Comparison of ENCODE assay signal across 8 mouse cellular contexts in the genomic region with DNA sequence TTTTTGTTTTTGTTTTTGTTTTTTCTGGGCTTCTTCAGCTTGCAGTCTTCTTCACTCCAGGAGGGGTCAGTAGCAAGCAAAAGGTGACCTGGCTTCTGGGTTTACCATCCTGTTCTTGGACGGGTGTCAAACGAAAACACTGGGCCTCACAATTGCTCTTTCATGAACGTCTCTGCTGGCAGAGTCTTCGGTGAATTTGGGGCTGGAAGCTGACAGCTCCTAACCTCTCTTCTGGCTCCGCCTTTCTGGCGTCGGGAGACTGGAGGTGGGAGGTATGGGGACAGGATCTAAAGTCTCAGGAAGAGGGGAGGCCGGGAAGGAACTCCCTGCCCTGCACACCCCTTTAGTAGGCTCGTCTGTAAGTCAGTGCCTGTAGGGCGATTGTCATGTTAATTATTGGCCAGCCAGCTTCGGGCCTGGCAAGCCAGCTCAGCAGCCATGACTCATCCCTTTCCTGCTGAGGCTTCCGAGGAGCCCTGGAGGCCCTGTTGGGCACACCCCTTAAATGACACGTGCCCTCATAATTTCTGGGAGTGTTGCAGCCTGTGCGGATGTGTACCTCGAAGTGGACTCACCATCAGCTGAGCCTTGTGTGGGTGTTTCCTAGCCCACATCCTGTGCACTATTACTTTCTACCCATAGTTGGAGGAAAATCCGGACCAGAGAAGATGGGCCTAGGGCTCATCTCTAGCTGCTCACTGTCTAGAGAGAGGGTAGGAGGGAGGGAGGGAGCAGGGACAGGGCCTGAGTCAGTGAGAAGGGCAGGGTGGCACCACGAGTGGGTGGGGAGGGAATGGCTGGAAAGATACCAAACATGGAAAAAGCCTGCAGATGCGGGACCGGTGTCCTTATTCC.
DNase-seq lines count a peak whose midpoint lies in the region; ATAC-seq and TF ChIP-seq lines count a peak whose summit lies in the region.

No protein-coding gene starts in this region.

- no peaks in the 10 kb centered on the region for H3K9me3 ChIP-seq in ES-E14 (ENCODE audit: control insufficient read depth, insufficient read depth, low read depth, low read length)
- H3K9me3 ChIP-seq in heart, embryonic 14.5 days (ENCODE audit: control insufficient read depth, low read length), result peaks cover 6% of the 10 kb centered on the region; the same call in 1 of the 2 replicates
- H3K9me3 ChIP-seq in kidney, postnatal 0 days (replicated peaks; ENCODE audit: low read length), result no peaks in the 10 kb centered on the region
- H3K9me3 ChIP-seq in liver, postnatal 0 days (ENCODE audit: low read length), result no peaks in the 10 kb centered on the region
- 0 out of 2 replicates have a peak, but pooled peaks cover 4% of the 10 kb centered on the region for H3K9me3 ChIP-seq in neural tube, embryonic 12.5 days

- peak overlapping the region; percentile 74 for H3K9ac ChIP-seq in ES-E14 (ENCODE audit: insufficient read depth, low read depth, low read length, poor library complexity, severe bottlenecking)
- H3K9ac ChIP-seq in heart, embryonic 14.5 days (ENCODE audit: low read length), result no peak overlapping the region
- no peak overlapping the region for H3K9ac ChIP-seq in kidney, postnatal 0 days (ENCODE audit: low read depth, low read length)
- H3K9ac ChIP-seq in liver, postnatal 0 days (replicated peaks), result peak overlapping the region; percentile 27; the same call in 1 of the 2 replicates
- no peak overlapping the region for H3K9ac ChIP-seq in neural tube, embryonic 12.5 days

- peak; percentile 71 for DNase-seq in ES-E14 (ENCODE audit: low read depth, low spot score)
- peak; percentile 68 for DNase-seq in kidney, postnatal 0 days (ENCODE audit: low spot score)
- DNase-seq in liver, postnatal 0 days, result peak; percentile 67
- no peak for DNase-seq in spleen, postnatal 14 days (ENCODE audit: low spot score in 2 of 2)

- no peak for TF ChIP-seq EP300 in liver, postnatal 0 days (IDR thresholded peaks at IDR 0.05; ENCODE audit: low read depth)

- no peak for TF ChIP-seq POLR2A in bone marrow macrophage, adult 2 months (IDR thresholded peaks at IDR 0.05; ENCODE audit: borderline replicate concordance, low read depth, low read length)

- no peak for TF ChIP-seq CTCF in bone marrow macrophage, adult 2 months (IDR thresholded peaks at IDR 0.05; ENCODE audit: low read depth, low read length)
- peak; percentile 62 for TF ChIP-seq CTCF in kidney, postnatal 0 days (IDR thresholded peaks at IDR 0.05; ENCODE audit: low read depth)
- TF ChIP-seq CTCF in liver, postnatal 0 days (IDR thresholded peaks at IDR 0.05; ENCODE audit: low read depth), result peak; percentile 52

- no peaks in the 10 kb centered on the region for H3K36me3 ChIP-seq in ES-E14 (ENCODE audit: control insufficient read depth, insufficient read depth, low read length, poor library complexity, severe bottlenecking)
- no peaks in the 10 kb centered on the region for H3K36me3 ChIP-seq in heart, embryonic 14.5 days (ENCODE audit: control insufficient read depth, insufficient read depth, low read length)
- no peaks in the 10 kb centered on the region for H3K36me3 ChIP-seq in kidney, postnatal 0 days (ENCODE audit: insufficient read depth, low read length)
- no peaks in the 10 kb centered on the region for H3K36me3 ChIP-seq in liver, postnatal 0 days (replicated peaks; ENCODE audit: insufficient read depth, low read length)
- H3K36me3 ChIP-seq in neural tube, embryonic 12.5 days, result no peaks in the 10 kb centered on the region

- H3K4me2 ChIP-seq in heart, embryonic 14.5 days (ENCODE audit: low read length), result peak overlapping the region; percentile 48
- H3K4me2 ChIP-seq in kidney, postnatal 0 days (ENCODE audit: low read length), result peak overlapping the region; percentile 44
- H3K4me2 ChIP-seq in liver, postnatal 0 days (ENCODE audit: low read depth, low read length), result peak overlapping the region; percentile 52
- peak overlapping the region; percentile 41 for H3K4me2 ChIP-seq in neural tube, embryonic 12.5 days (replicated peaks)

- peaks cover 4 to 19% of the 10 kb centered on the region in 2 experiments for H3K4me1 ChIP-seq in ES-E14 (ENCODE audit: control insufficient read depth in 2 of 2, insufficient read depth in 2 of 2, low read length in 2 of 2, poor library complexity in 1 of 2)
- peaks cover 28% of the 10 kb centered on the region for H3K4me1 ChIP-seq in bone marrow macrophage, adult 2 months (ENCODE audit: control insufficient read depth, insufficient read depth, low read length)
- peaks cover 3 to 7% of the 10 kb centered on the region in 2 experiments; a peak in 1 of 4 replicates for H3K4me1 ChIP-seq in heart, embryonic 14.5 days (ENCODE audit: control insufficient read depth in 2 of 2, insufficient read depth in 2 of 2, low read length in 2 of 2)
- no peaks in the 10 kb centered on the region for H3K4me1 ChIP-seq in kidney, postnatal 0 days (replicated peaks; ENCODE audit: insufficient read depth, low read length)
- H3K4me1 ChIP-seq in liver, postnatal 0 days (ENCODE audit: insufficient read depth), result 0 out of 2 replicates have a peak, but pooled peaks cover 7% of the 10 kb centered on the region
- H3K4me1 ChIP-seq in neural tube, embryonic 12.5 days, result 0 out of 2 replicates have a peak, but pooled peaks cover 5% of the 10 kb centered on the region

- H3K27me3 ChIP-seq in heart, embryonic 14.5 days (ENCODE audit: control insufficient read depth, insufficient read depth, low read length), result no peaks in the 10 kb centered on the region; the same call in 1 of the 2 replicates
- no peaks in the 10 kb centered on the region for H3K27me3 ChIP-seq in kidney, postnatal 0 days (ENCODE audit: insufficient read depth, low read length)
- H3K27me3 ChIP-seq in liver, postnatal 0 days (ENCODE audit: insufficient read depth, low read length), result no peaks in the 10 kb centered on the region
- no peaks in the 10 kb centered on the region for H3K27me3 ChIP-seq in neural tube, embryonic 12.5 days (replicated peaks)

- WGBS in heart, embryonic 14.5 days, result 22% methylated on average over 19 of the region's 19 CpGs
- WGBS in kidney, postnatal 0 days, result 16% methylated on average over 19 of the region's 19 CpGs
- 24% methylated on average over 19 of the region's 19 CpGs for WGBS in liver, postnatal 0 days (ENCODE audit: insufficient replicate concordance)
- WGBS in neural tube, embryonic 12.5 days, result 14% methylated on average over 19 of the region's 19 CpGs

- peak; percentile 75 for ATAC-seq in erythroblast, adult 5-6 weeks (replicated peaks; ENCODE audit: low FRiP score, poor library complexity, severe bottlenecking)
- peak; percentile 43; the same call in 1 of the 2 replicates for ATAC-seq in heart, embryonic 14.5 days (ENCODE audit: insufficient number of reproducible peaks, insufficient read depth, low FRiP score, low read depth)
- peak; percentile 94 for ATAC-seq in kidney, postnatal 0 days (replicated peaks; ENCODE audit: low FRiP score, low read depth)
- ATAC-seq in liver, postnatal 0 days, result peak; percentile 97
- ATAC-seq in neural tube, embryonic 12.5 days (ENCODE audit: low FRiP score, low read depth), result peak; percentile 83

- peak overlapping the region; percentile 34 to 51 for H3K4me3 ChIP-seq in ES-E14 (ENCODE audit: insufficient read depth in 1 of 2, low read depth in 1 of 2, low read length in 2 of 2, poor library complexity in 1 of 2, severe bottlenecking in 1 of 2)
- H3K4me3 ChIP-seq in bone marrow macrophage, adult 2 months (ENCODE audit: insufficient read depth, low read length), result peak overlapping the region; percentile 32
- peak overlapping the region in 1 of 2 experiments; percentile 6; a peak in 1 of 4 replicates for H3K4me3 ChIP-seq in heart, embryonic 14.5 days (ENCODE audit: control insufficient read depth in 1 of 2, insufficient read depth in 1 of 2, low read depth in 1 of 2, low read length in 2 of 2)
- H3K4me3 ChIP-seq in kidney, postnatal 0 days (replicated peaks; ENCODE audit: low read depth, low read length), result no peak overlapping the region
- H3K4me3 ChIP-seq in liver, postnatal 0 days (ENCODE audit: low read depth, low read length), result no peak overlapping the region; the same call in 1 of the 2 replicates
- no peak overlapping the region for H3K4me3 ChIP-seq in neural tube, embryonic 12.5 days

- H3K27ac ChIP-seq in ES-E14 (ENCODE audit: insufficient read depth, low read depth, low read length, poor library complexity, severe bottlenecking), result peak overlapping the region; percentile 93
- peak overlapping the region; percentile 89 for H3K27ac ChIP-seq in bone marrow macrophage, adult 2 months (ENCODE audit: insufficient read depth, low read depth, low read length)
- peak overlapping the region; percentile 35 to 41; a peak in 3 of 4 replicates for H3K27ac ChIP-seq in heart, embryonic 14.5 days (replicated peaks in 1 of 2; ENCODE audit: control insufficient read depth in 1 of 2, insufficient read depth in 1 of 2, low read depth in 2 of 2, low read length in 2 of 2)
- peak overlapping the region; percentile 72 for H3K27ac ChIP-seq in kidney, postnatal 0 days
- H3K27ac ChIP-seq in liver, postnatal 0 days (ENCODE audit: low read depth), result peak overlapping the region; percentile 75
- H3K27ac ChIP-seq in neural tube, embryonic 12.5 days, result no peak overlapping the region

- in situ Hi-C loops in ES-E14 (cut with MboI; ENCODE audit: low sequenced_read_pairs in 2 of 2, unreplicated experiment in 2 of 2), result no loop called here

TF ChIP-seq in ES-E14, 5 proteins besides CTCF, POLR2A, EP300 and RAD21:
- peak; percentile 94 for TF ChIP-seq MAFK (IDR thresholded peaks at IDR 0.05; ENCODE audit: insufficient read depth, low read depth, low read length)
- TF ChIP-seq HCFC1 (IDR thresholded peaks at IDR 0.05; ENCODE audit: borderline replicate concordance, insufficient read depth, low read length), result no peak

Comparison
In these comparisons a context has a peak if more than half of its experiments do, and no peak if none do; other contexts are left out.
1. DNase-seq: peak in ES-E14 (single experiment), kidney, postnatal 0 days (single experiment) and liver, postnatal 0 days (single experiment); none in spleen, postnatal 14 days (0 of 2).
2. H3K4me3 ChIP-seq: peak in ES-E14 (2 of 2) and bone marrow macrophage, adult 2 months (single experiment); none in kidney, postnatal 0 days (single experiment), liver, postnatal 0 days (single experiment) and neural tube, embryonic 12.5 days (single experiment).
3. H3K9ac ChIP-seq: peak in ES-E14 (single experiment) and liver, postnatal 0 days (single experiment); none in heart, embryonic 14.5 days (single experiment), kidney, postnatal 0 days (single experiment) and neural tube, embryonic 12.5 days (single experiment).
4. ATAC-seq: peak in every context shown above with its lines; median percentile 97 in liver, postnatal 0 days; 94 in kidney, postnatal 0 days; 83 in neural tube, embryonic 12.5 days; 75 in erythroblast, adult 5-6 weeks; 43 in heart, embryonic 14.5 days.
5. Peak in every context shown above with its lines, with median percentiles within 50 percentile points of each other: H3K4me2 ChIP-seq.